Mouse (Mus musculus) left cerebral cortex, postnatal 10 days (tissue): Measurements from ENCODE around the gene Wipf2. TPM values are rescaled to one million over a fixed set of nuclear protein-coding genes. Genes with fewer than 3 reads are reported as not detected.

Experiments
- DNase-seq, 2 experiments: peaks; one replicate each; pipeline ENCODE4 v3.0.0; 2021 to 2022; ENCODE audit warnings: low spot score in 2 of 2, mixed read lengths in 1 of 2; ENCODE audit errors: extremely low spot score in 1 of 2
- intact Hi-C: fragments of 180-260 bp; cut with DNase I; formaldehyde crosslinking; loops from one replicate; pipeline ENCODE4 v1.15.1; 2025
- total RNA-seq, 2 experiments: library from RNA; stranded (reverse); gene quantifications; 2 replicates each; pipeline ENCODE4 v1.2.3; 2021

The Wipf2 gene
- total RNA-seq, 2 experiments from 2014 or later: 28.5 to 29.6 TPM

DNA sequence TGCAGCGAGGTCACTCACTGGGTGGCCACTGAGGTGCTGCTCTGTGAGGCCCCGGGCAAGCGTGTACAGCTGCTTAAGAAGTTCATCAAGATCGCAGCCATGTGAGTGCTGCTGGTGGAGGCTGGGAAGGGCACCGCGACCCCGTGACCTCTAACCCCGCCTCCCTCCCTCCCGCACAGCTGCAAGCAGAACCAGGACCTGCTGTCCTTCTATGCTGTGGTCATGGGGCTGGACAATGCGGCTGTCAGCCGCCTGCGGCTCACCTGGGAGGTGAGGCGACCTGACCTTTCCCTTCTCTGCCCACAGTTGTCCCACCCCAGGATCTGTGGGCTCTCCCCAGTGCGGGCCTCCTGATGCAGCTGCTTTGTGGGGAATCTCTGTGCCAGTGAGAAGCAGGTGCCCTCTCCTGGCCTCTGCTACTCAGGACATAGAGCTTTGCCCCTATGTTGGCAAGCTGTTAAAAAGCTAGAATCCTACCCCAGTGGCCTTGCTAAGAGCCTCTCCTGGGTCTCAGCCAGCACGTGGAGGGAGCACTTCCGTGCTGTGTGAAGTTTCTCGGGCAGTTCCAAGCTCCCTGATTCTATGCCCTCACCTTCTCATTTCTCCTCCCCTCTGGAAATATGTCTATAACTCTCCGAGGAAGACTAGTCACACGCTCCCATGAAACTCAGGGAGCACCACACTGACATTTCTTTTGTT, 14.1 kb upstream of the Wipf2 start:
- DNase-seq: no peak
- intact Hi-C loops: no loop called here

DNA sequence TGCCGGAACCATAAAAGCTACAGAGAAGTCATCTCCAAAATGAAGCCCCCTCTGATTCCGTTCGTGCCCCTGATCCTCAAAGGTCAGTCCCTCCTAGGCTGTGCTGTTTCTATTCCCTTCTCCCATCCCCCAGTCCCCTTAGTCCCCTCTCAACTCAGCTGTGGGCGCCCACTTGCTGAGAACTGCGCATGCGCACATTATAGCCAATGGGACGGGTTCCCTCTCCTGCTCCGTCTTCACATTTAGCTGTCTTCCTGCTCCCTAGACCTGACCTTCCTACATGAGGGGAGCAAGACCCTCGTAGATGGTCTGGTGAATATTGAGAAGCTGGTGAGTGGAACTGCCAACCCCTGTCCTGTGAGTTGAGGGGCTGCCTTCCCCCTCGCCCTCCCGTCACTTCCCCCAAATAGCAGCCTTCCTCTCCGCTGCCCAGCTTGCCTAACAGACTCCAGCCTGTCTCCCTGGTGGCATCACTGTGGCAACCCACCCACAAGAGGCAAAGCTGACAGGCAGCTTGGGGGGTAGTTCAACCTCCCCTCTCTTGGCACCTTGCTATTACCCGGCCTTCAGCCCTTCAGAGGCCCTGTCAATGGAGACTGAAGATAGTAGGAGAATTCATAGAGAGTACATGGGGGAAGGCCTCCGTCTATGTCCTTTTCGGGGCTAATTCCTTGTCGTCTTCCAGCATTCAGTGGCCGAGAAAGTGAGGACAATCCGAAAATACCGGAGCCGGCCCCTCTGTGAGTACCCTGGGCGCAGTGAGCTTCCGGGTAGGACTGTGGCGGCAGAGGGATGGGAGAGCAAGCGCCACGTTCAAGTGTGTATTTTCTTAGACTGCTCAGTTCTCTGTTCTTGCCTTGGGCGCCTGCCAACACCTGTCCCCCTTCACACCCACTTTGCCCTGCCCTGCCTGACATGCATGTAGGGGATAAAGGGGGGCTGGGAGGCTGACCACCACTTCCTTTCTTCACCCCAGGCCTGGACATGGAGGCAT, 13.0 kb upstream of the Wipf2 start:
- DNase-seq: no peak
- intact Hi-C loops: no loop called here

DNA sequence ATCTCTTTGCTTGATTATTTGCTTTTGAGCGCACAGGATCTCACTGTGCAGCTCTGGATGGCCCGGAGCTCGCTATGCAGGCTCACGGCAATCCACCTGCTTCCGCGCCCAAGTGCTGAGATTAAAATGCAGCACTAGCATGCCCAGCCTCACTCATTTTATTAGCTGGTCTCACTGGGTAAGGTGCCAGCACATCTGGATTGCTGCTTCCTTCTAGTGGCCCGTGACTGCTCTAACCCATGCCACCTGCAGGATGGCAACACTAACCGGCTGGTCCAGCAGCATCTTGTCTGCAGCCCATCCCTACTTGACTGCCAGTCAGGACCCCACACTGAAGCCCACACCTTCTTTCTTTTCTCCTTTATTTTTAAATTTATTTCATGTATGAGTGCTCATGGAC, 9.3 kb upstream of the Wipf2 start:
- no peak for DNase-seq
- intact Hi-C loops: no loop called here

DNA sequence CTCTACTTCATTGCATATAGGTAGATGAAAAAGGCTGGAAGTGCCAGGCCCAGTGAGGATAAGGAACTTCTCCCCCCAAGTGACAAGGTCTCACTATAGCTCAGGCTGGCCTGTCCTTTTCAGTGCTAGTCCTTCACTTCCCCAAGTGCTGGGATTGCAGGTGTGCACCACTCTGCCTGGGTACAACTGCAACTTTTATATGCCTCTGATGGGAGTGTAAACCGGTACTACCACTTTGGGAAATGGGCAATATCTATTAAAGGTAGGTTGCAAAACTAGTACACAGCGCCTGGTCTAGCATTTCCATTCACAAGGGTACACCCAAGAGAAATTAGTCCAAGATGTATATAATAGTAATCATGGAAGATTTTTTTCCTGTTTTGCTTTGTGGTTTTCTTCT, 8.8 kb upstream of the Wipf2 start:
- intact Hi-C loops: no loop called here
- DNase-seq: no peak

DNA sequence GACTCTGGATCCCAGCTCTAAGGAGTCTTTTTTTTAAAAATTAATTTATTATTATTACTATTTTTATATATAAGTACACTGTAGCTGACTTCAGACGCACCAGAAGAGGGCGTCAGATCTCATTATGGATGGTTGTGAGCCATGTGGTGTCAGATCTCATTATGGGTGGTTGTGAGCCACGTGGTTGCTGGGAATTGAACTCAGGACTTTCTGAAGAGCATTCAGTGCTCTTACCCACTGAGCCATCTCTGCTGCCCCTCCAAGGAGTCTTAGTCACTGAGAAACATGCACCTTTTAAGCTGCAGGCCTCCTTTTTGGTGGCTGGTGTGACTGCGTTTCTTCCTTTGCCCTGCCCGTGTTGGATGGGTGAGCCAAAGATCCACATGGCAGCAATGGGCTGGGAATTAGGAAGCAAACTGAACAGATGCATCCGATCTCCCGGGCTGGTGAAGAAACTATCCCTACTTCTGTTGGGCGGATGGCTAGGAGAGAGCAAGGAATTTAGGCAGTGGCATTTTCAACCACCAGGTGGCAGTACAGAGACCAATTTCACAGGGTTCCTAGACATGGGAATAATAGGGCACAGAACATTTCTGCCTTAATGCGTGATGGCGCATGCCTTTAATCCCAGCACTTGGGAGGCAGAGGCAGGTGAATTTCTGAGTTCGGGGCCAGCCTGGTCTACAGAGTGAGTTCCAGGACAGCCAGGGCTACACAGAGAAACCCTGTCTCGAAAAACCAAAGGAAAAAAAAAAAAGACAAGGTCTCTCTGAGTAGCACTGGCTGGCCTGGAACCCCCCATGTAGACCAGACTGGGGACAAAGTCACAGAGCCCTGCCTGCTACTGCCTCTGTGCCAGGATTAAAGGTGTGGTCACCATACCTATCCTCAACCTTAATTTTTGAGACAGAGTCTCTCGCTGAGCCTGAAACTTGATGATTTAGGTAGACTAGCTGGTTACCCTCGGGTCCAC, 4.4 kb upstream of the Wipf2 start:
- intact Hi-C loops: no loop called here
- DNase-seq: peak; percentile 82 to 84

DNA sequence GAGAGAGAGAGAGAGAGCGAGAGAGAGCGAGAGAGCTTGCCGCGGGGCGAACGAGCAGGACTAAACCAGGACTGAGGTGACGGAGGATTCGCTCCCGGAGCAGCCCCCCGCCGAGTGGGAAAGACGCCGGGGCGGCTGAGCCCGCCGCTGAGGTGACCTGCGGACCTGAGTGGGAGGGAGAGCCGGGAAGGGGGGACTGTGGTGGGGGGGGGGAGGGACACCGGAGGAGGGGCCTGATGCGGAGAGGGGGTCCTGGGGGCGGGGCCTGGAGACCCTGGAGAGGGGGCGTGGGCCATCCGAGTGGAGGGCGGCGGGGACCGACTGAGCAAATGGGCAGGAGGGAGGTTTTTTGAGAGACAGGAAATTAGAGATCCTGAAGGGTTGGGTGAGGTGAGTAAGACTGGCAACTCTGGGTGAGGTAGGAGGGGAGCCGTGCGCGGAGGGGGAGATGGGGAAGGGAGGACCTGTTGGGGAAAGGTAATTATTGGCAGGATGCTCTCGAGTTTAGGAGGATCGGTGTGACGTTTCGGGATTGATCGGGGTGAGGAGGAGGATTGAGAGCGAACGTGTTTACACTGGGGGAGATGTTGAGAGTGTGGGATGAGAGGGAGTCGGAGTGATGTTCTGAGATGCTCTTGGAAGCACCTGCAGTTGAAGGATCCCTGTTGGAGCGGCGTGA, 452 bp downstream of the Wipf2 start:
- intact Hi-C loops: loop anchor here (5.0 kb wide), 1 partner anchor 43 kb away; the partner anchor contains the start of gene Cdc6
- peak; percentile 46 to 83 for DNase-seq

DNA sequence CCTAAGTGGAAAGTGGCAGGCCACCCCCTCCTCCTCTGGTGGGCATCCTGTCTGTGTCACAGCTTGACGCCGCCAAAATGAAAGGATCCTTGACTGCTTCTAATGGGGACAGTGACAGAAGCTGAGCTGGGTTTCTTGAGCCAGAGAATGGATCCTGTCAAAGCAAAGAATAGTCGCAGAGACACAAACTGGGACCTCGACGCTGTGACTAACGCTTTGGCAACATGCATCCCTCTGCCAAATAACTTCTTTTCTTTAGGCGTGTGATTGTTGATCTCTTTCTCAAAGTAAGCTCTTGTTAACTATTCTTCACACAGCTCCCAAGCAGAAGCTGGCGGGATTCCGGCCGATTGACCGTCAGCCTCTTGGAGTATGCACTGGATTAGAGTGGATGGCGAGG, 3.9 kb downstream of the Wipf2 start:
- no peak for DNase-seq
- intact Hi-C loops: no loop called here

DNA sequence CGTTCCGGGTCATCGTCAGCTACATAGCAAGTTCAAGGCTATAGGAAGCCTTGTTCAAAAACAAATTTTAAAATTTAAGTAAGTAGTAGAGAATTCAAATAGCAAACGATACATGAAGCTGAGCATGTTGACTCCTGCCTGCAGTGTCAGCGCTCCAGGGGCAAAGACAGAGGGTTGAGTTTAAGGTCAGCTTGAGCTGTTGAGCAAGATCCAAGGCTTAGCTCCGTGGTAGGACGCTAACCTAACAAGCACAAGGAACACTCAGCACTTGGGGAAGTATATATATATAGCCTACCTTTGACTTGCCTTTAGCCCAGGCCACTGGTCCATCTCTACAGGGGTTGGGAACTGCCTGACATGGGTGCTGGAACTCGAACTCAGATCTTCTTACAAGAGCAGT, 6.5 kb downstream of the Wipf2 start:
- intact Hi-C loops: no loop called here
- DNase-seq: no peak

DNA sequence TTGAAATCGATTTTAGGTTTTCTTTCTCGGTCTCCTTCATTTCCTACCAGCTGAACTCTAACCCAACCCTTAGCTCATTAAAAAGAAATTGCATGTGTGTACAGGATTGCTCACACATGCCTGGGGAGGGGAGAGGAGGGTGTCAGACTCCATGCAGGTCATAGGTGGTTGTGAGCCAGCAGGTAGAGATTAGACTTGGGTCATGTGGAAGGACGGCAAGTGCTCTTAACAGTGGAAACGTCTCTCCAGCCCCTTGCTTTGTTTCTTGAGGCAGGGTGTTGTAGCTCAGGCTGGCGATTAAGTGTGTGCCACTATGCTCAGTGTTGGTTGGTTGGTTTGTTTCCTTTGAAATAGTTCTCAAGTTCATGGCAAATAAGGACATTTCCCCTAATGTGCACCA, 7.4 kb downstream of the Wipf2 start:
- intact Hi-C loops: no loop called here
- DNase-seq: no peak

DNA sequence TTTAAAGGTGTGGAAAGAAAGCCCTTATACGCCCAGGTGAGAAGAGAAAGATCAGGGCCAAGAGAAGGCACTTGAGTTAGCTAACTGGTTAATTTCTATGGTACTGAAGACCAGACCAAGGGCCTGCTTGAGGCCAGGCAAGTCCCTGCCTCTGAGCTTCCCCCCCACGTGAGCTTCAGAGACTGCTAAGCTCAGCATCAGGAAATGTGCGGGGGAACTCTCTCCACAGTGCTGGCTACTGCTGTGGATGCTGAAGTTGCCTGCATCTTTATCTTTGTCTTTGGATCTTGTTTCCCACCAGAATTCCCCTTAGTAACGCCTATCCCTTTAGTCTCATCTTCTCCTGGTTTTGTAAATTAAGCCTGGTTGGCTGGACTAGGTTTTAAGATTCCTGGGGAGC, 8.0 kb downstream of the Wipf2 start:
- intact Hi-C loops: no loop called here
- no peak for DNase-seq

DNA sequence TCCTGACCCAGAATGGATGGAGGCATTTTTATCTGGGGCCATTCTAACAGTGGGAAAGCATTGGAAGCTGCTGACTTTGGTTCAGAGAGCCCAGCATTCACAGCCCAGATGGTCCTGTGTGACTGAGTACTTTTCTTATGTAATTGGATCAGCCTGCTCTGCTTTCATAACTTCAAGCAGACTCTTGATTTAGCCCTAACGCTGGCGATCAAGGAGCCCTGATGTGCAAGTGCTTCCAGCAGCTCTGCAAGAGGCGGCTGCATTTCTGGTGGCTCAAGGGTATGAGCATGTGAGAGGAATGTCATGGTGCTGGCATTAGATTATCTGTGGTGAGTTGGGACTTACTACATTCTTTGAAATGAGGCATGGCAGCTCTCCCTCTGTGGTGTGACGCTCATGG, 8.6 kb downstream of the Wipf2 start:
- intact Hi-C loops: no loop called here
- DNase-seq: peak; percentile 49 to 56

DNA sequence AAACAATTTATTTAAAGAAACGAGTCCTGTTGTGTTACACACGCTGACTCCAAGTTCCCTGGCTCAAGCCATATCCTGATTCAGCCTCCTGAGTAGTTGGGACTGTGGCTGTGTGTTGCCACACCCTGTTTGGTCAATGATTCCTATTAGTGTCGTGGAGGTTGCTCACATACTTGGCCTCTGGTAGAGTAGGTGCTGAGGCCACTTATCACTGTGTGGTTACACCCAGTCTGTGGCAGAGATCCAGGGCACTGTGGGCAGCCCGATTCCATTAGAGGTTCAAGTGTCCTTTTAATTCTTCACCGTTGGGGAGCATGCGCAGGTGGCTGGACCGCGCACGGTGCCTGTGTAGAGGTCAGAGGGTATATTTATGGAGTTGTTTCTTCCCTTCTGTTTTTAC, 10.5 kb downstream of the Wipf2 start:
- DNase-seq: no peak
- intact Hi-C loops: no loop called here

DNA sequence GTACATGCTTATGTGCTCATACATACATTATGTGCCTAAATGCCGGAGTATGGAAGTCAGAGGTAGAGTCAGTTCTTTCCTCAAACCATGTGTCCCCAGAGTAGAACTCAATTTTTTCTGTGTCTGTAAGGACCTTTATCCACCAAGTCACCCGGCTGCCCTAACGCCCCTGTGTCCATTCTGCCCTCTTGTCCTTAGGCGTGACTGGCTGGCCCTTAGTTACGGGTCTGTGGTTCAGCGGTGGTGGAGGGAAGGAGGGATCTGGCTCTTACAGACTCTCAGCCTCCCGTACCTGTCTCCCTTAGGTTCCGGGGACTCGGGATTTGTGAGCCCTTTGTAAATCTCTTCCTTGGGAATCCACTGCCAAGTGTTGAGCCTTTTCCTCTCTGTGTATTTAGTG, 13.6 kb downstream of the Wipf2 start:
- DNase-seq: no peak
- intact Hi-C loops: no loop called here

DNA sequence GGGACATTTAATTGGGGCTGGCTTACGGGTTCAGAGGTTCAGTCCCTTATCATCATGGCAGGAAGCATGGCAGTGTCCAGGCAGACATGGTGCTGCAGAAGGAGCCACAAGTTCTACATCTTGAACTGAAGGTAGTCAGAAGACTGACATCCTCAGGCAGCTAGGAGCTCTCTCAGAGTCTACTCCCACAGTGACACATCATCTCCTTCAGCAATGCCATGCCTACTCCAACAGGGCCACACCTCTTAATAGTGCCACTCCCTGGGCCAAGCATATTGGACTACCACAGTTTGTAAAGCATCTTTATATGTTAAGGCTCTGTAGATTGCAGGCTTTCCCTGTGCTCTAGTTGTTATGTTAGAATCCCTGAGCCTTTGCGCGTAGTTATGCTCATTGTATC, 24.3 kb downstream of the Wipf2 start:
- DNase-seq: no peak
- intact Hi-C loops: no loop called here

DNA sequence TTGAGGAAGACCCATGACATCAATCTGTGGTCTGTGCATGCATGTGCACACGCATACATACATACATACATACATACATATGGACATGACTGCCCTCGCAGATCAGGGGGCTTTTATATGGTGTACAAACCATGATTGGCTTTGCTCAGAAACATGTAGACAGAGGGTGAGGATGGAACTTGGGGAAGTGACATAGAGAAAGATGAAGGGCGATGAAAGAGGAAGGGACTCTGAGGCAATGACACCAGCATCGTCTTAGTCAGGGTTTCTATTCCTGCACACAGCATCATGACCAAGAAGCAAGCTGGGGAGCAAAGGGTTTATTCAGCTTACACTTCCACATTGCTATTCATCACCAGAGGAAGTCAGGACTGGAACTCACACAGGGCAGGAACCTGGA, 25.6 kb downstream of the Wipf2 start:
- no peak for DNase-seq
- intact Hi-C loops: no loop called here

DNA sequence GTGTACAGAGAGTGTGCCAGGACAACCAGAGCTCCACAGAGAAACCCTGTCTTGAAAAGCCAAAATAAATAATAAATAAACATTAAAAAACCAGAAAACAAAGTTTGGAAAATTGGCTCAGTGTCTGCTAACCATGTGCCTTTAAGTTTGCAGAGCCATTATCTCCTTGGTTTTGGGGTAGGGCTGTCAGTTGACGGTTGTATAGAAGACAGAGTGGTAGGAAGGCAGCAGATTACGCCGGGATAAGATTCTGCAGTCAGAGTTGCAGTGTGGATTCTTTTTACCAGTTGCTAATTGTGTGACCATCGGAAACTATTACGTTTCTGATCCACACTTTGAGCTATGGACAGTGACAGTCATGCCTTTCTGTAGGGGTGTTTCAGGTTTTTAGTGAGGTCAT, 26.5 kb downstream of the Wipf2 start:
- no peak for DNase-seq
- intact Hi-C loops: no loop called here

DNA sequence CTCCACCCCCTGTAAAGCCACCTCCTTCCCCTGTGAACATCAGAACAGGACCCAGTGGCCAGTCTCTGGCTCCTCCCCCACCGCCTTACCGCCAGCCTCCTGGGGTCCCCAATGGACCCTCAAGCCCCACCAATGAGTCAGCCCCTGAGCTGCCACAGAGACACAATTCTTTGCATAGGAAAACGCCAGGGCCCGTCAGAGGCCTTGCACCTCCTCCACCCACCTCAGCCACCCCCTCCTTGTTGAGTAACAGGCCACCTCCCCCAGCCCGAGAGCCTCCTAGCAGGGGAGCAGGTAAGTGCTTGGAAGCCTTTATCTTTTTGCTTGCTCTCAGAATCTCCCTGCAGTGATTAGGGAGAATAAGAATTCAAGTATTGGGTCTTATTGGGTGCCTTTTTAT, 29.0 kb downstream of the Wipf2 start:
- intact Hi-C loops: no loop called here
- DNase-seq: no peak

DNA sequence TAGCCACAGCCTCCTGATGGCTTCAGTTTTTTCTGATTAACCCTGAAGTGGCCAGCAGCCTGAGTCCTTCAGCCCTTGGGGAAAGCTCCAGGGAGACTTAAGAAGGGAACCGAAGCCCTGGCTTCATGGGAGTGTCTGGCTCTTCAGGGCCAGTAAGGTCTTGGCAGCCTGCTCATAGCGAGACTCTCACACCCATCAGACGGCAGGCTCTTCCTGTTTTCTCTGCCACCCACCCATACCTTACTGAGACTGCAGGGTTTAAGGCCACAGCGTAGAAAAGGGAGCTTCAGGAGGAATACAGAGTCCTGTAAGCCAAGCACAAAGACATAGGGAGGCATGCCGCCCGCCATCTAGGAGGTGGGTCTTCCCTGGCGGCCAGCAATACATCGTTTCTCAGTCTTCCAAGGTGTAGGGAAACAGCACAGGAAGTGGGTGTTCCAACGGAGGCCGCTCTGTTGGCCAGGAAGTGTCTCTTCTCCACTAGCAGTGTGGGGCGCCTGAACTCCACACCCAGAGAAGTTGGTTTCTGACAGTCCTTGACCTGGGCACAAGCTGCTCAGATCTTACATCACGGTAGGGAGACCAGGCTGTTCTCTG, 37.2 kb downstream of the Wipf2 start:
- intact Hi-C loops: no loop called here

More for the DNA sequence above, 37.2 kb downstream of the Wipf2 start:
- no peak for DNase-seq
